Mouse (Mus musculus): Measurements from ENCODE around the gene Cdk5rap2. TPM values are rescaled to one million over a fixed set of nuclear protein-coding genes. Genes with fewer than 3 reads are reported as not detected.

Gene Cdk5rap2
- polyA plus RNA-seq, 1 experiment from 2014 or later, result 12.4 TPM

DNA sequence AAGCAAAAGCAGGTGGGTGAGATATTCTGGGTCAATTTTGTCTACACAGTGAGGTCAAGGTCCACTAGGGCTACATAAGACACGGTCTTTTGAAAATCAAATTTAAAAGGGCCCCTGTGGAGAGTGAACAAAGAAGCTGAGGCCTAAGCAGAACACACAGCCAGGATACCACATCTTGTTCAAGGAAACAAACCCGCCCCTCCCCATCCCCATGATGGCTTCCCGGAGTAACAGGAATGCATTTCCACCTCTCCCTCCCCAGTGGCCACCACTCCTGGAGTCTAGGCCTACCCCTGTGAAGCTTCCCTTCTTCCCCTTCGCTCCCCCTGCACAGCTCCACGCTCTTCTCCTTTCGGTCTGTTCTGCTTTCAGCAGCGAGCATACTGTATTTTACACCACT, 77.7 kb downstream of the Cdk5rap2 start:
- no peaks in the 10 kb centered on the region for H3K27me3 ChIP-seq (ENCODE audit: control insufficient read depth, insufficient read depth, low read length)
- peaks cover 9% of the 10 kb centered on the region; the same call in 1 of the 2 replicates for H3K4me1 ChIP-seq (ENCODE audit: control insufficient read depth, insufficient read depth, low read length)
- 88% methylated on average over 7 of the region's 7 CpGs for WGBS
- no peak for ATAC-seq (replicated peaks; ENCODE audit: extremely low read depth, insufficient read depth, low FRiP score)
- H3K9me3 ChIP-seq (replicated peaks; ENCODE audit: control insufficient read depth, low read length), result no peaks in the 10 kb centered on the region
- peaks cover 10% of the 10 kb centered on the region; the same call in 1 of the 2 replicates for H3K36me3 ChIP-seq (ENCODE audit: control insufficient read depth, insufficient read depth)
- no peak overlapping the region for H3K9ac ChIP-seq (ENCODE audit: low read length)
- no peak overlapping the region for H3K4me2 ChIP-seq (ENCODE audit: low read depth, low read length)
- H3K4me3 ChIP-seq (ENCODE audit: low read length), result no peak overlapping the region
- H3K27ac ChIP-seq (ENCODE audit: low read length), result no peak overlapping the region

DNA sequence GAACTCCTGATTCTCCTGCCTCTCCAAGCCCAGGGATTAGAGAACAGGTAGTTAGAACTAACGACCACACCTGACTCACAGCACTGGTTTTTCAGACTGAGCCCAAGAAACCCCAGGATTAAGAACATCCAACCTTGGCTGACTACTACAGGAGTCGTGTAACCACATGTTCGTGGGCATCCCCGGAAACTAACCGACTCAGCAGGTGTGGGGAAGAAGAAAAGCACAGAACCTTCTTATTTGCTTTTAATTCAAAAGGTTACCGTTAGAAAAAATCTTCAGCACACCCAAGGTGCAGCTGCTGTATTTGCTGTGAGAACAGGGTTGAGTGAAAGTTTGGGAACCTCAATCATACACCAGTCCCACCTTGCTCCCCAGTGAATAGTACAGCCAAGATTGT, 79.1 kb downstream of the Cdk5rap2 start:
- Histone ChIP-seq H3K36me3 (ENCODE audit: control insufficient read depth, insufficient read depth) (0 out of 2 replicates have a peak, but pooled peaks cover 5% of the 10 kb centered on the region), H3K27me3 (ENCODE audit: control insufficient read depth, insufficient read depth, low read length) (no peaks in the 10 kb centered on the region), H3K9me3 (replicated peaks; ENCODE audit: control insufficient read depth, low read length) (no peaks in the 10 kb centered on the region), H3K4me2 (ENCODE audit: low read depth, low read length) (no peak overlapping the region), H3K4me1 (ENCODE audit: control insufficient read depth, insufficient read depth, low read length) (peaks cover 9% of the 10 kb centered on the region; the same call in 1 of the 2 replicates), H3K4me3 (ENCODE audit: low read length) (no peak overlapping the region), H3K9ac (ENCODE audit: low read length) (no peak overlapping the region), H3K27ac (ENCODE audit: low read length) (no peak overlapping the region)
- ATAC-seq (replicated peaks; ENCODE audit: extremely low read depth, insufficient read depth, low FRiP score), result 0 out of 2 replicates have a peak, but pooled peaks have one; percentile 11
- WGBS, result 91% methylated on average over 6 of the region's 6 CpGs

DNA sequence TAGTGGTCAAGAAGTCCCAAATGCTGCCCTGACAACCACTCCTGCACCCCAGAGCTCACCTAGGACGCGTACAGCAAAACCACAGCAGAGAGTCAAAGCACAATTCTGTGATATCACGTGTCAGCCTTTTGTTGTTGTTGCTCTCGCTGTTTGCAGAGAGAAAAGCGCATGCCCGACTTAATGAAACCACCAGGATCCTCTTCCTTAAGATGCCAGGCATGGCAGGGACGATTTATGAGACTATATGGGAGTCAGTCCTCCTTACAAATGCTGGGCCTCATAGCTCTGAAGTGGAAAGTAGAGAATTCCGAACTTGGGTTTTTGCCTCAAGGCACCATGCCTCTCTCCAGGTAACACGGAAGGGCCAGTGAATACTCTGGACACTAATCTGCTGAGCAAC, 82.2 kb downstream of the Cdk5rap2 start:
- 93% methylated on average over 9 of the region's 9 CpGs for WGBS

DNA sequence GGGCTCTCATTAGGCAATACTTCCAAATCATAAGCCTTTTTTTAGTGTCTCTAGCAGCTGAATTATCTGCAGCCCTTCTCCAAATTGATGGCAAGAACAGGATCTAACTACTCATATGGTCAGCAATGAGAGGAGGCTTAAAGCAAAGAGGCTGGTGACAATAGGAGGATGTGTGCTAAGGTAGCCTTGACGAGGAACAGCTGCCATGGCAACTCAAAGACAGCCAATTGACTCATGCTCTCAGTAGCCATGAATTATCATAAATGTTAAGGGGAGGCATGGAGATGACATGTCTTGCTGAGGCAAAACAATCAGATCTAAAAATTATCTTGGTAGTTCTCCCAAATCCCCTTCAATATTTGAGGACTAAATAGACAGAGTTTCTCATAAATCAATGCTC, 82.8 kb downstream of the Cdk5rap2 start:
- 66% methylated on average over 1 of the region's 1 CpGs for WGBS
- H3K4me2 ChIP-seq (ENCODE audit: low read depth, low read length), result no peak overlapping the region

More for the DNA sequence above, 82.2 kb downstream of the Cdk5rap2 start:
- Histone ChIP-seq H3K4me1 (ENCODE audit: control insufficient read depth, insufficient read depth, low read length) (no peaks in the 10 kb centered on the region), H3K27ac (ENCODE audit: low read length) (no peak overlapping the region), H3K9me3 (replicated peaks; ENCODE audit: control insufficient read depth, low read length) (no peaks in the 10 kb centered on the region), H3K36me3 (ENCODE audit: control insufficient read depth, insufficient read depth) (peaks cover 5% of the 10 kb centered on the region; the same call in 1 of the 2 replicates), H3K9ac (ENCODE audit: low read length) (no peak overlapping the region), H3K4me3 (ENCODE audit: low read length) (no peak overlapping the region), H3K4me2 (ENCODE audit: low read depth, low read length) (no peak overlapping the region), H3K27me3 (ENCODE audit: control insufficient read depth, insufficient read depth, low read length) (no peaks in the 10 kb centered on the region)
- ATAC-seq (replicated peaks; ENCODE audit: extremely low read depth, insufficient read depth, low FRiP score), result no peak

DNA sequence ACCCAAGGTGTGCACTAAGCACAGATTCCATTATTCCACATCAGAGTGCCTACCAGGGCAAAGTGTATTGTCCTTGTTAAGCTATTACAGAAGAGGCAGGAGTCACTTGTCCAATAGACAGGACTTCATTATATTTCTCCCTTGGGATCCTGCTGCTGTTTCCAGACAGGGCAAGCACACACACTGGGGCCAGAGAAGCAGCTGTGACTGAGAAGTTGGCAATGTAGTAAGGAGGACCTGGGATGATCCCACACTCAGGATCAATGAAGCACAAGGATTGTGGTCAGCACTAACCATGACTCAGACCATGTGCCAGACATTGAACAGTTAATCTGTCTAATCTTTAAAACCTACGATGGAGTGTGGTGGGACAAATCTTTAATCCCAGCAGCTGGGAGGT, 88.7 kb downstream of the Cdk5rap2 start:
- H3K4me1 ChIP-seq (ENCODE audit: control insufficient read depth, insufficient read depth, low read length), result no peaks in the 10 kb centered on the region
- no peak overlapping the region for H3K4me3 ChIP-seq (ENCODE audit: low read length)
- H3K27me3 ChIP-seq (ENCODE audit: control insufficient read depth, insufficient read depth, low read length), result no peaks in the 10 kb centered on the region
- H3K36me3 ChIP-seq (ENCODE audit: control insufficient read depth, insufficient read depth), result peaks cover 7% of the 10 kb centered on the region
- no peak for ATAC-seq (replicated peaks; ENCODE audit: extremely low read depth, insufficient read depth, low FRiP score)
- no peak overlapping the region for H3K27ac ChIP-seq (ENCODE audit: low read length)
- no peak overlapping the region for H3K4me2 ChIP-seq (ENCODE audit: low read depth, low read length)
- no peaks in the 10 kb centered on the region for H3K9me3 ChIP-seq (replicated peaks; ENCODE audit: control insufficient read depth, low read length)
- WGBS, result 63% methylated on average over 1 of the region's 1 CpGs
- H3K9ac ChIP-seq (ENCODE audit: low read length), result no peak overlapping the region

More for the DNA sequence above, 82.8 kb downstream of the Cdk5rap2 start:
- Histone ChIP-seq H3K9me3 (replicated peaks; ENCODE audit: control insufficient read depth, low read length) (no peaks in the 10 kb centered on the region), H3K9ac (ENCODE audit: low read length) (no peak overlapping the region), H3K4me3 (ENCODE audit: low read length) (no peak overlapping the region), H3K4me1 (ENCODE audit: control insufficient read depth, insufficient read depth, low read length) (no peaks in the 10 kb centered on the region), H3K27ac (ENCODE audit: low read length) (no peak overlapping the region), H3K27me3 (ENCODE audit: control insufficient read depth, insufficient read depth, low read length) (no peaks in the 10 kb centered on the region), H3K36me3 (ENCODE audit: control insufficient read depth, insufficient read depth) (peaks cover 5% of the 10 kb centered on the region; the same call in 1 of the 2 replicates)
- ATAC-seq (replicated peaks; ENCODE audit: extremely low read depth, insufficient read depth, low FRiP score), result no peak

GRCm38 (mm10) chr4:70312170-70312569, 98.1 kb downstream of the Cdk5rap2 start:
- Histone ChIP-seq H3K9me3 (replicated peaks; ENCODE audit: control insufficient read depth, low read length) (no peaks in the 10 kb centered on the region), H3K4me1 (ENCODE audit: control insufficient read depth, insufficient read depth, low read length) (peaks cover 9% of the 10 kb centered on the region; the same call in 1 of the 2 replicates), H3K27ac (ENCODE audit: low read length) (no peak overlapping the region), H3K4me3 (ENCODE audit: low read length) (no peak overlapping the region), H3K36me3 (ENCODE audit: control insufficient read depth, insufficient read depth) (peaks cover 22% of the 10 kb centered on the region), H3K9ac (ENCODE audit: low read length) (no peak overlapping the region), H3K27me3 (ENCODE audit: control insufficient read depth, insufficient read depth, low read length) (no peaks in the 10 kb centered on the region), H3K4me2 (ENCODE audit: low read depth, low read length) (no peak overlapping the region)
- no peak for ATAC-seq (replicated peaks; ENCODE audit: extremely low read depth, insufficient read depth, low FRiP score)
- WGBS, result 83% methylated on average over 4 of the region's 4 CpGs

GRCm38 (mm10) chr4:70311530-70311929, 98.7 kb downstream of the Cdk5rap2 start:
- H3K4me1 ChIP-seq (ENCODE audit: control insufficient read depth, insufficient read depth, low read length), result peaks cover 9% of the 10 kb centered on the region; the same call in 1 of the 2 replicates
- H3K4me2 ChIP-seq (ENCODE audit: low read depth, low read length), result no peak overlapping the region
- no peak overlapping the region for H3K9ac ChIP-seq (ENCODE audit: low read length)
- WGBS, result 59% methylated on average over 5 of the region's 5 CpGs
- no peaks in the 10 kb centered on the region for H3K9me3 ChIP-seq (replicated peaks; ENCODE audit: control insufficient read depth, low read length)
- H3K4me3 ChIP-seq (ENCODE audit: low read length), result no peak overlapping the region
- ATAC-seq (replicated peaks; ENCODE audit: extremely low read depth, insufficient read depth, low FRiP score), result peak; percentile 62
- H3K36me3 ChIP-seq (ENCODE audit: control insufficient read depth, insufficient read depth), result peaks cover 16% of the 10 kb centered on the region; the same call in 1 of the 2 replicates
- H3K27ac ChIP-seq (ENCODE audit: low read length), result no peak overlapping the region
- H3K27me3 ChIP-seq (ENCODE audit: control insufficient read depth, insufficient read depth, low read length), result no peaks in the 10 kb centered on the region

GRCm38 (mm10) chr4:70307230-70307629, 103.0 kb downstream of the Cdk5rap2 start:
- WGBS, result 58% methylated on average over 4 of the region's 4 CpGs
- no peaks in the 10 kb centered on the region for H3K9me3 ChIP-seq (replicated peaks; ENCODE audit: control insufficient read depth, low read length)

DNA sequence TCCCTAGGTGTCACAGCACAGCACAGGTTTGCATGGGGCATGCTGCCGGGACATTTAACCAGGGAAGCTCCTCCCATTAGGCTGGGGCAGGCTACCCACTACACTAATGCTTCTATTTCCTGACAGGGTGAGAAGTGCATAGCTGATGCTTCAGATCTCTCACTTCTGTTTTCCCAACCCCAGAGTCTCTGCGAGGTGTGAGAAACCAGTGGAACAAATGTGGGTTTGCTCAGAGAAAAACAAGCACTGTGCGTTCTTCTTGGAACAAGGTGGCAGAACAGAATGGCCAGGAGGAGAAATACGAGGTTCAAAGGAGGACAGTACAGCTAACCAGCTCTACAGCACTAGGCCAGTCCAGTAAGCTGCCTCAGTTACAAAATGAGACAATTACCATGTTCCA, 106.4 kb downstream of the Cdk5rap2 start:
- no peak for ATAC-seq (replicated peaks; ENCODE audit: extremely low read depth, insufficient read depth, low FRiP score)
- Histone ChIP-seq H3K9me3 (replicated peaks; ENCODE audit: control insufficient read depth, low read length) (no peaks in the 10 kb centered on the region), H3K4me3 (ENCODE audit: low read length) (no peak overlapping the region), H3K27me3 (ENCODE audit: control insufficient read depth, insufficient read depth, low read length) (no peaks in the 10 kb centered on the region), H3K4me1 (ENCODE audit: control insufficient read depth, insufficient read depth, low read length) (no peaks in the 10 kb centered on the region), H3K36me3 (ENCODE audit: control insufficient read depth, insufficient read depth) (peaks cover 9% of the 10 kb centered on the region; the same call in 1 of the 2 replicates), H3K4me2 (ENCODE audit: low read depth, low read length) (no peak overlapping the region), H3K9ac (ENCODE audit: low read length) (no peak overlapping the region), H3K27ac (ENCODE audit: low read length) (no peak overlapping the region)
- 69% methylated on average over 4 of the region's 4 CpGs for WGBS

More at GRCm38 (mm10) chr4:70307230-70307629, 103.0 kb downstream of the Cdk5rap2 start:
- Histone ChIP-seq H3K9ac (ENCODE audit: low read length) (no peak overlapping the region), H3K27ac (ENCODE audit: low read length) (no peak overlapping the region), H3K4me3 (ENCODE audit: low read length) (no peak overlapping the region), H3K36me3 (ENCODE audit: control insufficient read depth, insufficient read depth) (no peaks in the 10 kb centered on the region), H3K4me1 (ENCODE audit: control insufficient read depth, insufficient read depth, low read length) (peaks cover 6% of the 10 kb centered on the region; the same call in 1 of the 2 replicates), H3K4me2 (ENCODE audit: low read depth, low read length) (no peak overlapping the region), H3K27me3 (ENCODE audit: control insufficient read depth, insufficient read depth, low read length) (no peaks in the 10 kb centered on the region)
- no peak for ATAC-seq (replicated peaks; ENCODE audit: extremely low read depth, insufficient read depth, low FRiP score)

All from heart, embryonic 16.5 days (tissue).